Mouse (Mus musculus): ENCODE data around the gene Phgr1.

The Phgr1 gene

DNA sequence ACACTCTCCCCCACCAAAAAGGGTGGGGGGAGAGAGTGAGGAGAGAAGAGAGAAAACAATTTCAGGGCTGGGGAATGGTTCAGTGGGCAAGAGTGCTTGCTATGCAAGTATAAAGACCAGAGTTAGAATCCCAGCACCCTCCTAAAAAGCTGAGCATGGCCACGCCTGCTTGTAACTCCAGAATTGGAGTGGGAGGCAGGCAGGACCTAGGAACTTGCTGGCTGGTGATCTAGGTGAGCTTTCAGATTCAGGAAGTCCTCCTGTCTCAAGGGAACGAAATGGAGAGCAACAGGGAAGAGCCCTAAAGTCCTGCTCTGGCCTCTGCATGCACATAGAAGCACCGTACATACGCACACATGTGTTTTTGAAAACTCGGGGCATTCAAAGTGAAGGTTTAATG lies 50.2 kb downstream of the Phgr1 start:
- in situ Hi-C loops (cut with MboI, MseI), result no loop called here

DNA sequence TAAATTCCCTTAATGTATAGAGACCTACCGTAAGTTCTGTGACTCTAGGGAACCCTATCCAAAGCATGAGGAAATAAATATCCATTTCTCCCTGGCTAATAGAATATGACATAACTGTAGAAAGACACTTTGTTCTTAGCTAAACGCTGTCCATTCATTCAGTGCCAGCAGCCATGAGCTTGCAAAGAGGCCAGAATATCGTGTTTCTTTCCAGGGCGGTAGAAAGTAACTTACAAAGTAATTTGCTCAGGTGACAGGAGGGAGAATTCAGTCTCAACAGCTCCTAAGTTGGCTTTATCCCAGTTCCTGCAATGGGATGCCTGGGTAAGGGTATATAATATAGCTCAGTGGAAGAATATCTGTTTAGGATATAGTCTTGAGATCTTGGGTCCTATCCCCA lies 51.8 kb downstream of the Phgr1 start:
- in situ Hi-C loops (cut with MboI, MseI), result no loop called here

All from T-helper 1 cell (primary cell).